Mouse (Mus musculus) lung, adult 2 months (tissue): Measurements from ENCODE around the gene Kank1. TPM values are rescaled to one million over a fixed set of nuclear protein-coding genes. Genes with fewer than 3 reads are reported as not detected.

Experiments used
- DNase-seq: peaks from one replicate; pipeline ENCODE4 v3.0.0; 2022
- H3K4me1 ChIP-seq: fragments of 200-500 bp; 2 replicates; pipeline ENCODE4 v1.6.1; 2011; ENCODE audit warnings: low read length; ENCODE audit not compliant: control insufficient read depth, insufficient read depth
- H3K4me3 ChIP-seq: fragments of 200-500 bp; replicated peaks from 2 replicates; pipeline ENCODE3; 2011; ENCODE audit warnings: low read depth, mild to moderate bottlenecking, control low read depth, low read length; ENCODE audit errors: extremely low read depth
- CTCF ChIP-seq: fragments of 200-500 bp; IDR thresholded peaks from 2 replicates; pipeline ENCODE4 v1.5.1; 2011; ENCODE audit warnings: mild to moderate bottlenecking, low read length, control low read depth; ENCODE audit not compliant: insufficient read depth
- POLR2A ChIP-seq: fragments of 200-500 bp; IDR thresholded peaks from 2 replicates; pipeline ENCODE4 v1.6.1; 2011; ENCODE audit warnings: low read depth, mild to moderate bottlenecking, control low read depth, low read length, borderline replicate concordance; ENCODE audit errors: extremely low read depth
- WGBS: fragments of 180-500 bp; shearing (Covaris S2); methylation state at CpG from one replicate; pipeline ENCODE4 v1.1.7; 2018; 5-methylcytosine and 5-hydroxymethylcytosine counted together
- polyA plus RNA-seq: library from polyadenylated mRNA; depleted of rRNA; stranded (reverse); fragments of >200 nt; gene quantifications from 2 replicates; pipeline ENCODE4 v1.2.3, GENCODE M21; 2012

Gene Kank1
- polyA plus RNA-seq, 1 experiment = 38.2 TPM

DNA sequence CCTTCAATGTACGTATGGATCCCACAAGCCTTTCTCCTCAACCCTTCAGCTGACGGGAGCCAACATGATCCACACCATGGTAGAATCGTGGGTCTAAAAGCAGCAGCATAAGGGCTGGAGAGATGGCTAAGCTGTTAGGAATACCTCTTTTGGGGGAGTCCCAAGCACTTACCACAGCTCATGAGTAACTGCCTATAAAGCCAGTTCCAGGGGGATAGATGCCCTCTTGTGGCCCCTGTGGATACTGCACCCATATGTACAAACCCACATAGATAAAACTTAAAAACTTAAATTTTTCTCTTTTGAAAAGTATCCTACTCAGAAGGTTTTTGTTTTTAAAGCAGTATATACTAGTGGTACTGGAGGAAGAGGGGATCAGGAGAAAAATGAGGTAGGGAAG is 97.6 kb downstream of the Kank1 start:
- DNase-seq = peak; percentile 39
- WGBS = 60% methylated on average over 3 of the region's 3 CpGs
- Histone ChIP-seq H3K4me3 (no peak overlapping the region), H3K4me1 (no peaks in the 10 kb centered on the region)
- TF ChIP-seq CTCF = peak; percentile 54; the same call in 1 of the 2 replicates
- no peak for TF ChIP-seq POLR2A

DNA sequence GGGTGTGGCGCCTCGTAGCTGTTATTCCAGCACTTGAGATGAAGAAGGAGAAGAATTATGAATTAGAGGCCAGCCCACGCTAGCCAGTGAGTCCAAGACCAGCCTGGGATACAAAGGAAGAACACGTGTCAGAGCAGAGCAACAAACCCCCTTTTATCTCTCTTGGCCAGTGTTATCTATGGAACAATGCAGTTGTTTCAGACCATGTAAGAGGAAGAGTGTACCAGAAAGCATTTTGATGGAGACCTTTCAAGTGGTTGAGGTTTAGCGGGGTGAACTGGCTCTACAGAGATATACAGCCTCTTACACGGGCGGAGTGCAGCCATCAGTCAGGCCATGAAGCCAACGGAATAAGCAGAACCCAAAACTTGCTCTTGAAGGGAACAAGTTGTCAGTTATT is 100.0 kb downstream of the Kank1 start:
- TF ChIP-seq POLR2A (no peak), CTCF (no peak)
- no peak for DNase-seq
- Histone ChIP-seq H3K4me1 (no peaks in the 10 kb centered on the region; the same call in 1 of the 2 replicates), H3K4me3 (no peak overlapping the region)
- WGBS = 59% methylated on average over 8 of the region's 8 CpGs

DNA sequence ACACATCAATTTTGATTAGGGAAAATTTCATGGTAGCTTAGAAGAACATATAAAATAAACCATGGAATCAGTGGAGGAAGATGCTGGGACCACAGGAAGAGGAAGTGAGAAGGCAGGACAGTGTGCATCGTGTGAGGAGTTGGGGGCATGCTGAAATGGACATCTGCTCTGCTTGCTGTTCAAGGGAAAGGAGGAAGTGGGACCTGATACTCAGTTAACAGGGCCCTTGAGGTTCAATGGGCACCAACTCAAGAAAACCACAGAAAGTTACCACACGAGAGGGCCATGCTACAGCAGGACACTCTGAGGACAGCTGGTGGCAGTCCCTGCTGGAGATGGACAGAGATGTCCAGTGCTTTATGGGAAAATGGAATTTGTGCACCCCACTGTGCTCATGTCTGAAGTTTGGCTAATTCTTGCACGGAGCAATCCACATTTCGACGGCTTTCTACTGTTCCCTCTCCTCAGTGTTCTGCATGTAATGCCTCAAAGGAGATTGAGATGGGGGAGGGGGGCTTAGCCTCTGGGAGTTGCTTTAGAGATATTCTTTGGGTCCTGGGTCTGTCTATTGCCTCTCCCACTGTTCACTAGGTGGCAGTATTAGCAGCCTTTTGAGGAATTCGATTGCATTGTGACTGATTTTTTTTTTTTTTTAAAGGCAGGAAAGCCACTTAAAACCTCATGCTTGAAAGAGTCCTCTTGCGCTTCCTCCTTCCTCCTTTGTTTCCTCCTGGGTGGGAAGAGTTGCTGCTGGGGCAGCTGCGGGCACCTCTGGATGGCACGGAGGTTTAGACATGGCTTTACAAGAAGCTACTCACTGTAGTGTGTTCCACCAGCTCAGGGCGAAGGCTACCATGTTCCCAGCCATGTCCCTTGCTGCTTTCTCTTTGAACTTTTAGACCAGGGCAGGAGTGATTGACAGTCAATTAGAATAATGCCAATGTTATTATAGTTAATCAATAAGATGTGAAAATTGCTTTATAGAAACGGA is 104.2 kb downstream of the Kank1 start:
- DNase-seq = peak; percentile 15
- TF ChIP-seq POLR2A (no peak), CTCF (no peak)
- 34% methylated on average over 11 of the region's 11 CpGs for WGBS
- Histone ChIP-seq H3K4me3 (no peak overlapping the region), H3K4me1 (no peaks in the 10 kb centered on the region; the same call in 1 of the 2 replicates)

DNA sequence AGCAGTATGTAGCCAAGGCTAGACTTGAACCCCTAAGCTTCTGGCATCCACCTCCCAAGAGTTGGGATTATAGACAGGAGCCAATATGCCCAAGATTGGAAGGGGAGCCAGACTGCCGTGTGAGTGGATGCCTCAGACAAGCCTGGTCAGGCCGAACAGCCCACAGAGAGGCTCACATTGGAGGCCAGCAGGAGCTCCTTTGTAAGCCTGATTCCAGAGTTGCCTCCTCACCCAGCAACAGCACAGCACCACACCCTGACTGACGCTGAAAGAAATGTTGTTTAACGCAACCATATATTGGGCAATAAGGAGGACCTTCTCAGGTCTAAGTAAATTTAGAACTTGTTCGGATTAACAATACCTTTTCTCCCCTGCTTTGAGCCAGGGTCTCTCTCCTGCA is 105.3 kb downstream of the Kank1 start:
- Histone ChIP-seq H3K4me3 (no peak overlapping the region), H3K4me1 (no peaks in the 10 kb centered on the region; the same call in 1 of the 2 replicates)
- no peak for TF ChIP-seq POLR2A
- no peak for TF ChIP-seq CTCF
- DNase-seq = no peak
- WGBS = 89% methylated on average over 5 of the region's 5 CpGs

DNA sequence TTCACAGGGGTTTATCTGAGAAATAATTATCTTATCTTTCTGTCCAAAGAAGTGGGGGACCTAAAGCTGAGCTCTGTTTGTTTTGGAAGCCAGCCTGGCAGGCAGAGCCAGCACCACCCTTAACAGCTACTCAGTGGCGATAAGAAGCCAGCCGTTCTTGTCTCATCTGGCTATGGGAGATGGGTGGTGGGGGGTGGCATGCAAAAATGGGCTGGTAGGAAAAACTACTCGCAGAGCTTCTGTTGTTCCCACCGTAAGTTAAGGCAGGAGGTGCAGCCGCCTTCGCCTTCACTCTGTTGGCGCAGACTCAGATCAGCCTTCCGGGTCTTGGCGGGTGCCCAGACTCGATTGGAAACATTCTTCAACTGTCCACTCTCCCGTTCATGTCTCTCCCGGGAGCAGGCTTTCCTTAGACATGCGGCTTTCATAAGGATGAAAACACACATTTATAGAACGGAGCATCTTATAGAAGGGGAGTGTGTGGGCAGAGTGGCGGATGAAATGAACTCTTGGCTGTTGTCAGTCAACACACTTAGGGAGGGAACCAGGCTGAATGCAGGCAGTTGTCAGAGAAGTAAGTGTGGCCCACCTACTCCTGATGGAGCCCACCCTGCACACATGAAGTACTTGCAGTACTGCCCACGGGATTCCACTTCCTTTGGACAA is 107.0 kb downstream of the Kank1 start:
- 20% methylated on average over 16 of the region's 16 CpGs for WGBS
- Histone ChIP-seq H3K4me3 (no peak overlapping the region), H3K4me1 (no peaks in the 10 kb centered on the region; the same call in 1 of the 2 replicates)
- TF ChIP-seq POLR2A (no peak), CTCF (no peak)
- DNase-seq = peak; percentile 23

DNA sequence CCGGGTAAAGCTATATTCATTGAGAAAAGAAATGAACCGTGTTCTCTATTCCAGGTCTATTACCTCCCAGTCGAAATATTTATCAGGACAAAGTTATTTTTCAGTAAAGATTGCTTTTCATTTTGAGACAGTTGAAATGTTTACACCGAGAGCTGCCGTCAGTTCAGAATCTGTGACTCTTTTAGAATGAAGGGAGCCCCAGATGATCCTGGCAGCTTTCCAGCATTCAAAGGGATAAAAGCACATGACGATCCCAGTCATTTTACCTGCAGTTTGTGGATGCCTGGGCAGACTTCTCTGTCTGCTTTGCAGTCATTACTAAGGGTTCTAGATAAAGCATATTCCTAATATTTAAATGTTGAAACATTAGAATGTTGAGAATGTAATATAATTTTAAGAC is 107.6 kb downstream of the Kank1 start:
- Histone ChIP-seq H3K4me1 (no peaks in the 10 kb centered on the region; the same call in 1 of the 2 replicates), H3K4me3 (no peak overlapping the region)
- DNase-seq = no peak
- TF ChIP-seq POLR2A (no peak), CTCF (no peak)
- 31% methylated on average over 6 of the region's 6 CpGs for WGBS

DNA sequence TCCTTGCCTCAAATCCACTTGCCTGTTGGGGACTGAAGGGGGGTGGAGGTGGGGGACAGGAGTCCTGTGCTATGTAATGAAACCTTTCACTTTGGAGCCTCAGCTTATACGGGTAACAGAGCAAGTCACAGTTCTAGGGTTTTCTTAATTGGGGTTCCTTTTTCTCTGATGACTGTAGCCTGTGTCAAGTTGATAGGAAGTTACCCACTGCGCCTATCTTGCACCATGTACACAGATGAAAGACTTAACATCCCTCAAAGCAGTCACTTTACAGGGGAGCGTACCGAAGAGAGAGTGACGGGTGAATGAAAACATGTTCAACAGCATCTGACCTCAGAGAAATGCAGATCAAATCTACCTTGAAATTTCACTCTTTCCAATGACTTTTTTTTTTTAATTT is 109.2 kb downstream of the Kank1 start:
- no peaks in the 10 kb centered on the region; the same call in 1 of the 2 replicates for H3K4me1 ChIP-seq
- DNase-seq = no peak
- H3K4me3 ChIP-seq = no peak overlapping the region
- TF ChIP-seq CTCF = no peak
- TF ChIP-seq POLR2A = no peak
- 86% methylated on average over 5 of the region's 5 CpGs for WGBS

DNA sequence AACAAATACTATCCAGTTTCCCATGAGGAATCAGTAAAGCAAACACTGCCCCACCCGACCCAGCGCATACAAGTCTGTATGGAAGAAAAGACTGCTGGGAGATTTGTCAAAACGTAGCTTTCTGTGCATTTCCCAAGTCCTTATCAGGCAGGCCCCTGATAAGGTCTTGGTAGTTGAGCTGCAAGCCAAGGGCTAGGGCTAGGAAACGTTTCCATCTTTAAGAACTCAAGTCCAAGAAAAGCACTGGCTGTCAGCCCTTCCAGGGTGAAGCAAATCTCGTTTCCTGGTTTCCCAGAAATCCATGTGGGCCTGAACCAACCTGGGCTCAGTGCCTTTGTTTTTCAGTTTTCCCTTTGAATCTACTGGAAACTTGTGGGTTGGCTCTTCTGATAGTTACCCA is 110.7 kb downstream of the Kank1 start:
- WGBS = 33% methylated on average over 5 of the region's 5 CpGs
- TF ChIP-seq POLR2A (no peak), CTCF (no peak)
- Histone ChIP-seq H3K4me3 (no peak overlapping the region), H3K4me1 (no peaks in the 10 kb centered on the region)
- no peak for DNase-seq

DNA sequence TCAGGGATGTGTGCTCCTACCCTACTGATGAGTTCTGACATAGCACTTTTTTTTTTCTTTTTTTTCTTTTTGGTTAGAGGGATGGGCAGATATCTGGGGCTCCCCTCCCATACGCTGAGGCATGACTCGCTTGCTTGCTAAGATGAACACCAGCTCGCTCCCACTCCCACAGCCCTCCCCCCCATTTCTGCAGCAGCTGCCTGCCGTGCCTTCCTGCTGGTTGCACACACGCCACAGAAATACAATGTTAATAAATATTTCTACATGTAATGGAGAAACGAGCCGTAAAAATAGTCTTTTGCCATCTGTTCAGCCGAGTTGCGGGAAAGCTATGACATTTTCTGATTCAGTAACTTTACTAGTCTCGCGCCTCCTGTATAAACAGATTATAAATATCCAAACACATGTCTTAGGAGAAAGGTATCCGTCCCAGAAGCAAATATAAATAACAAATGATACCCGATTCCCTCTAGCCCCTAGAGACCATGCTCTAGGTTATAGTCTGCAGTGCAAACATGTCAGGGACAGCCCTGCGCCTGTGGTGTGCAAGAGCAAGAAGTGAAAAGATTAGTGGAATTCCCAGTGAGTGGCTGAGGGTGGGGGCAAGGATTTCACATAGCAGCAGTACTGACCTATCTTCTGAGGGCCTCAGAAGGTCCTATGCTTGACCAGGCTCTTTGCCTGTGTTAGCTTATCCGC is 114.6 kb downstream of the Kank1 start:
- Histone ChIP-seq H3K4me1 (no peaks in the 10 kb centered on the region), H3K4me3 (no peak overlapping the region)
- TF ChIP-seq CTCF (no peak), POLR2A (no peak)
- no peak for DNase-seq
- 70% methylated on average over 15 of the region's 15 CpGs for WGBS
